Comparison of ENCODE assay signal across 8 mouse cellular contexts in genomic region chr9:49758436-49758835, GRCm38 (mm10). TPM values are rescaled to one million over a fixed set of nuclear protein-coding genes. Genes with fewer than 3 reads are reported as not detected.
DNase-seq lines count a peak whose midpoint lies in the region; ATAC-seq and TF ChIP-seq lines count a peak whose summit lies in the region.

No protein-coding gene starts in this region.

- intact Hi-C loops in left cerebral cortex, postnatal 4 days (cut with DNase I): no loop called here

- H3K4me3 ChIP-seq in hindbrain, embryonic 10.5 days: no peak overlapping the region
- no peak overlapping the region for H3K4me3 ChIP-seq in hindbrain, embryonic 11.5 days (ENCODE audit: low read depth, low read length)
- no peak overlapping the region for H3K4me3 ChIP-seq in olfactory bulb, adult 2 months (ENCODE audit: insufficient read depth, low read depth, low read length)

- no peaks in the 10 kb centered on the region for H3K9me3 ChIP-seq in hindbrain, embryonic 10.5 days
- no peaks in the 10 kb centered on the region for H3K9me3 ChIP-seq in hindbrain, embryonic 11.5 days (ENCODE audit: control insufficient read depth, low read length)

- 71% methylated on average over 2 of the region's 2 CpGs for WGBS in hindbrain, embryonic 10.5 days
- 63% methylated on average over 2 of the region's 2 CpGs for WGBS in hindbrain, embryonic 11.5 days
- WGBS in olfactory bulb, adult 2 months: 27% methylated on average over 2 of the region's 2 CpGs

- 0 out of 2 replicates have a peak overlapping the region, but pooled peaks have one; percentile 53 for H3K27ac ChIP-seq in hindbrain, embryonic 10.5 days
- H3K27ac ChIP-seq in hindbrain, embryonic 11.5 days (ENCODE audit: low read depth, low read length): no peak overlapping the region
- 0 out of 2 replicates have a peak overlapping the region, but pooled peaks have one; percentile 40 for H3K27ac ChIP-seq in olfactory bulb, adult 2 months (ENCODE audit: insufficient read depth, low read depth, low read length)

- 0 out of 2 replicates have a peak, but pooled peaks cover 18% of the 10 kb centered on the region for H3K4me1 ChIP-seq in hindbrain, embryonic 10.5 days (replicated peaks)
- no peaks in the 10 kb centered on the region for H3K4me1 ChIP-seq in hindbrain, embryonic 11.5 days (replicated peaks; ENCODE audit: control insufficient read depth, insufficient read depth, low read length)
- peaks cover 17% of the 10 kb centered on the region for H3K4me1 ChIP-seq in olfactory bulb, adult 2 months (ENCODE audit: control insufficient read depth, insufficient read depth, low read length)

- no peak overlapping the region for H3K4me2 ChIP-seq in hindbrain, embryonic 11.5 days (replicated peaks; ENCODE audit: low read depth, low read length)

- H3K27me3 ChIP-seq in hindbrain, embryonic 10.5 days (ENCODE audit: insufficient read depth, poor library complexity, severe bottlenecking): no peaks in the 10 kb centered on the region
- no peaks in the 10 kb centered on the region for H3K27me3 ChIP-seq in hindbrain, embryonic 11.5 days (ENCODE audit: control insufficient read depth, insufficient read depth, low read length)

- no peak for ATAC-seq in hindbrain, embryonic 11.5 days (ENCODE audit: low FRiP score)
- no peak for ATAC-seq in monocyte, adult 5-6 weeks (replicated peaks; ENCODE audit: insufficient number of reproducible peaks, low FRiP score, low TSS enrichment, poor library complexity, severe bottlenecking)

- H3K9ac ChIP-seq in hindbrain, embryonic 11.5 days (ENCODE audit: low read depth, low read length): no peak overlapping the region

- no peak for TF ChIP-seq POLR2A in olfactory bulb, adult 2 months (IDR thresholded peaks at IDR 0.05; ENCODE audit: insufficient read depth, low read depth, low read length)

- no peak for TF ChIP-seq CTCF in olfactory bulb, adult 2 months (IDR thresholded peaks at IDR 0.05; ENCODE audit: insufficient read depth, low read depth, low read length)

- DNase-seq in hindbrain, embryonic 10.5 days (ENCODE audit: low spot score): no peak
- DNase-seq in hindbrain, embryonic 11.5 days (ENCODE audit: low spot score): no peak
- peak; percentile 84 for DNase-seq in NIH3T3 (ENCODE audit: low read depth)
- DNase-seq in cerebellum, adult 9-10 months: peak; percentile 81
- DNase-seq in left cerebral cortex, postnatal 4 days: peak; percentile 85
- DNase-seq in thymus, postnatal 4 days: no peak

- H3K36me3 ChIP-seq in hindbrain, embryonic 10.5 days: no peaks in the 10 kb centered on the region
- no peaks in the 10 kb centered on the region for H3K36me3 ChIP-seq in hindbrain, embryonic 11.5 days (ENCODE audit: control insufficient read depth, insufficient read depth, low read length)

RNA-seq across cellular contexts. Expression of gene Ncam1, which starts 40.3 kb away (rescaled TPM):
- 56.3 and 126 TPM in 2 replicates for polyA plus RNA-seq in hindbrain, embryonic 10.5 days (2016; fragmentation: Nextera tagmentation; extraction: Ambion mirVana)
- polyA plus RNA-seq in hindbrain, embryonic 11.5 days (2014; fragmentation: Nextera tagmentation; extraction: Ambion mirVana): 137 and 143 TPM in 2 replicates
- 1,000 to 10,000 TPM; 1,041 to 1,075 TPM for total RNA-seq in left cerebral cortex, postnatal 4 days (2021)
- 204 TPM in 1 of 2 replicates, not detected in the other for polyA plus RNA-seq in olfactory bulb, adult 2 months (2012; ENCODE audit: insufficient read depth, insufficient read length, low replicate concordance, missing spikeins)
- 0.19 TPM in 1 of 3 replicates, not detected in the others for total RNA-seq in monocyte, adult 5-6 weeks (2017)

Comparison
In these comparisons a context has a peak if more than half of its experiments do, and no peak if none do; other contexts are left out.
1. DNase-seq: peak in NIH3T3 (single experiment), cerebellum, adult 9-10 months (single experiment) and left cerebral cortex, postnatal 4 days (single experiment); none in hindbrain, embryonic 10.5 days (single experiment), hindbrain, embryonic 11.5 days (single experiment) and thymus, postnatal 4 days (single experiment).